Mouse (Mus musculus): ENCODE data around the gene Zmat1. TPM values are rescaled to one million over a fixed set of nuclear protein-coding genes. Genes with fewer than 3 reads are reported as not detected.

Zmat1 gene
- polyA plus RNA-seq, 1 experiment from 2014 or later: 6.1 TPM

DNA sequence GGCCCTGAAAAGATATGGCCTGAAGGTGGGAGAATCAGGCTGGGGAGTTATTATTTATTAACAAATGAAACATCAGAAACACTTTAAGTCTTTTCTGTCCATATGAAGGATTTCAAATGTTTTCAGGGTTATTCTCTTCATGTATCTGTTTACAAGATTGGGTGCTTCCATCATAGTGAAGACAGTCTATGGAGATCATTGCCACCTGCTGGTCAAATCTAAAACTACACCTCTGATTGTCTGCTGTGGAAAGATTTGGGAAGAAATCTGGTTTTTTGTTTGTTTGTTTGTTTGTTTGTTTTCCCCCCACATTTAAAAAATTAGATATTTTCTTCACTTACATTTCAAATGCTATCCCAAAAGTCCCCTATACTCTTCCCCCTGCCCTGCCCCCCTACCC lies 84.0 kb downstream of the Zmat1 start:
- H3K27me3 ChIP-seq: 0 out of 2 replicates have a peak, but pooled peaks cover 2% of the 10 kb centered on the region
- no peak overlapping the region for H3K9ac ChIP-seq
- no peak for ATAC-seq (ENCODE audit: insufficient number of reproducible peaks, low FRiP score, low TSS enrichment, low read depth)
- no peaks in the 10 kb centered on the region for H3K4me1 ChIP-seq
- H3K4me3 ChIP-seq (replicated peaks): no peak overlapping the region
- H3K4me2 ChIP-seq (replicated peaks): no peak overlapping the region
- H3K27ac ChIP-seq (replicated peaks): no peak overlapping the region
- H3K9me3 ChIP-seq (replicated peaks): no peaks in the 10 kb centered on the region
- no peaks in the 10 kb centered on the region for H3K36me3 ChIP-seq

DNA sequence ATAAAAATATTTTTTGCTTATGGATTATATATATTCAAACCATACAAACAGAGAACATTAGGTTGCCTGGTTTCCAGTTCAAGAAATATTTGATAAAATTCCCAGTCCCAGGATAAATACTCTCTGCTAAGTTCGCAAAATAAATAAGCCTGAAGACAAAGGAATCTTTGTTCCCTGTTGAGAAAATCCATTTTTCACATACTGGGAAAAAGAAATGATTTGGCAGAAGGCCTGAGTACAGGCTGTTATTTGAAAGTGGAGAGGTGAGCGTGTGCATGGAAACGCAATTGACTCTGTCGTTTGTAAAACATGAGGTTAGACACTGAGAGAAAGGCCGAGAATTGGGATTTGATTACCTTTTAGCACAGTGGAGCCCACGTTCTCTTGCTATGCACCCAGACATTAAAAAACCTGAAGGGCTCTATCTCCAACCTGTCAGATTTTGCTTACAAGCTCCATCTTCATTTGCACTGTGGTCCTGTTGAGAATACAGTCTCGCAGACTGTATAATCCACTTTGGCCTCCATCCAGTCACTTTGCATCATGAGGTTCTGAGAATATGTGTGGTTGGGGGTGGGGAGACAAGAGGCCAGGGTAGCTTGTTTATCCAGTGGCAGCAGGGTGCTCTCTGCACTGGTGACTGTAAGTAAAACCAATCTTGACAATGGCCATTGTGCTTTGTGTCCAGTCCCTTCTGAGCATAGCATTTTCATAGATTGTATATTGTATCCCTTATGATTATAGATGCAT lies 85.2 kb downstream of the Zmat1 start:
- Histone ChIP-seq H3K27me3 (peaks cover 5% of the 10 kb centered on the region; the same call in 1 of the 2 replicates), H3K9me3 (replicated peaks) (no peaks in the 10 kb centered on the region), H3K27ac (replicated peaks) (no peak overlapping the region), H3K9ac (no peak overlapping the region), H3K4me2 (replicated peaks) (no peak overlapping the region), H3K4me1 (no peaks in the 10 kb centered on the region), H3K4me3 (replicated peaks) (no peak overlapping the region), H3K36me3 (no peaks in the 10 kb centered on the region)
- 64% methylated on average over 7 of the region's 7 CpGs for WGBS
- no peak for ATAC-seq (ENCODE audit: insufficient number of reproducible peaks, low FRiP score, low TSS enrichment, low read depth)

Other genes with a start within 250 kb of the Zmat1 start
- gene Armcx2, start 200.0 kb downstream of the Zmat1 start, polyA plus RNA-seq (2015; fragmentation: Nextera tagmentation; extraction: Ambion mirVana): 73.4 and 75.7 TPM in 2 replicates
- 0.62 and 0.84 TPM in 2 replicates for gene Nxf2, start 44.5 kb downstream of the Zmat1 start, polyA plus RNA-seq (2015; fragmentation: Nextera tagmentation; extraction: Ambion mirVana)
- 0.11 and 0.20 TPM in 2 replicates for gene Gm15023, start 168.4 kb upstream of the Zmat1 start, polyA plus RNA-seq (2015; fragmentation: Nextera tagmentation; extraction: Ambion mirVana)
- gene Tceal6, start 201.5 kb upstream of the Zmat1 start, polyA plus RNA-seq (2015; fragmentation: Nextera tagmentation; extraction: Ambion mirVana): 9.1 and 15.7 TPM in 2 replicates

All from embryonic facial prominence, embryonic 15.5 days (tissue).